Mouse (Mus musculus) megakaryocyte, embryonic 14.5 days (primary cell): ENCODE data around the gene Tor3a.

Source experiments
- FLI1 ChIP-seq: IDR thresholded peaks from 2 replicates; pipeline ENCODE4 v1.6.1; 2012; ENCODE audit warnings: low read length, inconsistent platforms, mixed read lengths
- GATA1 ChIP-seq: IDR thresholded peaks from 3 replicates; pipeline ENCODE4 v1.6.1; 2012; ENCODE audit warnings: mixed read lengths, low read length, inconsistent platforms, borderline replicate concordance

DNA sequence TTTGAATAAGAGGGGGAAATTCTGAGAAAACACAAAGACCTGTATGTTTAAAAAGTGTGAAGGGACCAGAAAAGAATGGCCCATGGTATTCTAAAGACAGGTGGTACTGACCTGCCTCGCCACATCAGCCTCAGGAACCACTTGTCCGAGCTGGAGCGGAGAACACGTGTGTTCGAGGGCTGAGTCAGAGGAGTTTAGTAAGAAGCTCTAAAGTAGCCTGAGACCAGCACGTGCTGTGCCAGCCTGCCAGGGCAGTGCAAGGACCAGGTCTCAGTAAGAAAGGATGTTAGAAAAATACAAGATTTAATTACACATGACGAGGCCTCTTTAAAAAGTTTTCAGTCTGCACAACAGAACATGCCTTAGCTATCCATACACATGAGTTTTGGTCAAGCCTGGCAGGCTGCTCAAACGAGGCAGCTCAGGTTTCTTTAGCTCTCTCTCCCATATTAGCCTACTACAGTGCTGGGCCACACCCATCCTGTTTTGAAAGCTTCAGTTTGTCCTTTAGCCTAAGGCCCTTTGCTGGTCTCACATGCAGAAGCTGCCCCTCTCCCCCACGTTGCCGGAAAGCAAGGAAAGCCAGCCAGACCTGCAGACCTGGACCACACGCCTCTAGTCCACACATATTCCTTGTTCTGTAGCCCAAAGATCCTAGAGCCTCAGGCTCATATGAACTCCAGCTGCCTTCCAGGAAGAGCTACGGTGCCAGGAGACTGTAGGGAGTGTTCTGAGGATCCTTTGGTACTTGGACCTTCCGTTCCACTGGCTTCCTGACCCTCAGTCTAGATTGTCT, 19.2 kb downstream of the Tor3a start:
- TF ChIP-seq GATA1 (no peak), FLI1 (no peak)
